Mouse (Mus musculus): ENCODE results near the gene 0610040J01Rik. TPM values are rescaled to one million over a fixed set of nuclear protein-coding genes. Genes with fewer than 3 reads are reported as not detected.
"Not testable (repeated sequence)": the region's sequence is repeated elsewhere in the genome, so short reads cannot be mapped to it uniquely, and the experiment has no call there.

0610040J01Rik gene
- total and polyA plus RNA-seq, 2 experiments from 2014 or later = 0.11 to 0.53 TPM

- Histone ChIP-seq H3K4me3 (ENCODE audit: low read depth, low read length) (no peak overlapping the region), H3K9me3 (replicated peaks; ENCODE audit: control insufficient read depth, low read length) (no peaks in the 10 kb centered on the region), H3K4me1 (ENCODE audit: control insufficient read depth, insufficient read depth) (no peaks in the 10 kb centered on the region), H3K9ac (replicated peaks; ENCODE audit: low read depth, low read length) (no peak overlapping the region), H3K27me3 (ENCODE audit: control insufficient read depth, insufficient read depth, low read length) (no peaks in the 10 kb centered on the region), H3K36me3 (replicated peaks; ENCODE audit: control insufficient read depth, insufficient read depth, low read length) (no peaks in the 10 kb centered on the region), H3K4me2 (ENCODE audit: low read depth, low read length) (no peak overlapping the region), H3K27ac (ENCODE audit: low read depth) (no peak overlapping the region)
- DNase-seq (ENCODE audit: low spot score) = no peak
- TF ChIP-seq EP300 (IDR thresholded peaks at IDR 0.05; ENCODE audit: low read depth) (no peak), CTCF (IDR thresholded peaks at IDR 0.05; ENCODE audit: low read depth) (no peak)
- no peak for ATAC-seq (ENCODE audit: insufficient read depth, low read depth)
- 67% methylated on average over 4 of the region's 4 CpGs for WGBS
These were observed 79.1 kb downstream of the 0610040J01Rik start for GRCm38 (mm10) chr5:63891241-63891640.

- H3K4me2 ChIP-seq (ENCODE audit: low read depth, low read length) = no peak overlapping the region
- DNase-seq (ENCODE audit: low spot score) (no peak), ATAC-seq (ENCODE audit: insufficient read depth, low read depth) (no peak)
- H3K27me3 ChIP-seq (ENCODE audit: control insufficient read depth, insufficient read depth, low read length) = no peaks in the 10 kb centered on the region
- WGBS = 86% methylated on average over 6 of the region's 6 CpGs
- TF ChIP-seq CTCF (IDR thresholded peaks at IDR 0.05; ENCODE audit: low read depth) = no peak
- no peak for TF ChIP-seq EP300 (IDR thresholded peaks at IDR 0.05; ENCODE audit: low read depth)
- no peaks in the 10 kb centered on the region for H3K4me1 ChIP-seq (ENCODE audit: control insufficient read depth, insufficient read depth)
- H3K36me3 ChIP-seq (replicated peaks; ENCODE audit: control insufficient read depth, insufficient read depth, low read length) = no peaks in the 10 kb centered on the region
- H3K27ac ChIP-seq (ENCODE audit: low read depth) = no peak overlapping the region
- H3K9me3 ChIP-seq (replicated peaks; ENCODE audit: control insufficient read depth, low read length) = no peaks in the 10 kb centered on the region
- no peak overlapping the region for H3K9ac ChIP-seq (replicated peaks; ENCODE audit: low read depth, low read length)
- no peak overlapping the region for H3K4me3 ChIP-seq (ENCODE audit: low read depth, low read length)
These were observed 79.7 kb downstream of the 0610040J01Rik start for GRCm38 (mm10) chr5:63891912-63892311.

- not testable (repeated sequence) for H3K9me3 ChIP-seq (replicated peaks; ENCODE audit: control insufficient read depth, low read length); H3K4me1 ChIP-seq (ENCODE audit: control insufficient read depth, insufficient read depth); ATAC-seq (ENCODE audit: insufficient read depth, low read depth); H3K36me3 ChIP-seq (replicated peaks; ENCODE audit: control insufficient read depth, insufficient read depth, low read length); H3K27me3 ChIP-seq (ENCODE audit: control insufficient read depth, insufficient read depth, low read length); DNase-seq (ENCODE audit: low spot score); H3K9ac ChIP-seq (replicated peaks; ENCODE audit: low read depth, low read length); H3K27ac ChIP-seq (ENCODE audit: low read depth); H3K4me2 ChIP-seq (ENCODE audit: low read depth, low read length); H3K4me3 ChIP-seq (ENCODE audit: low read depth, low read length)
- WGBS = 77% methylated on average over 5 of the region's 5 CpGs
These were observed 85.0 kb downstream of the 0610040J01Rik start for GRCm38 (mm10) chr5:63897001-63897819.

DNA sequence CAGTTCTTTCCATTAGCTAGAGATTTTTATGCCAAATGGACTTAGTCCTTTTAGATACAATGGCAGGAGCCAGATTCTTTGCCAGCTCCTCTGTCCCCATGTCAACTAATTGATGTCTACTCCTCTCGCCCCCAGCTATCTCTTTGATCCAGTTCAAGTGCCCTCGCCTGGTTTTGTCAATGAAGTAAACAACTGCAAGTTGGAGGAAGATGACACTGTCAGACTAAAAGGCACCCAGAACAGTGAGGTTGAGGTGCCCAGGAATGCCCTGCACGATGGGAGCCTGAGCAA, 85.6 kb downstream of the 0610040J01Rik start:
- Histone ChIP-seq H3K36me3 (replicated peaks; ENCODE audit: control insufficient read depth, insufficient read depth, low read length) (no peaks in the 10 kb centered on the region), H3K4me1 (ENCODE audit: control insufficient read depth, insufficient read depth) (no peaks in the 10 kb centered on the region), H3K27me3 (ENCODE audit: control insufficient read depth, insufficient read depth, low read length) (0 out of 2 replicates have a peak, but pooled peaks cover 2% of the 10 kb centered on the region), H3K27ac (ENCODE audit: low read depth) (no peak overlapping the region), H3K4me3 (ENCODE audit: low read depth, low read length) (no peak overlapping the region), H3K4me2 (ENCODE audit: low read depth, low read length) (no peak overlapping the region), H3K9ac (replicated peaks; ENCODE audit: low read depth, low read length) (no peak overlapping the region), H3K9me3 (replicated peaks; ENCODE audit: control insufficient read depth, low read length) (no peaks in the 10 kb centered on the region)
- WGBS = 80% methylated on average over 3 of the region's 3 CpGs
- no peak for DNase-seq (ENCODE audit: low spot score)
- TF ChIP-seq EP300 (IDR thresholded peaks at IDR 0.05; ENCODE audit: low read depth) = no peak
- TF ChIP-seq CTCF (IDR thresholded peaks at IDR 0.05; ENCODE audit: low read depth) = no peak
- no peak for ATAC-seq (ENCODE audit: insufficient read depth, low read depth)

DNA sequence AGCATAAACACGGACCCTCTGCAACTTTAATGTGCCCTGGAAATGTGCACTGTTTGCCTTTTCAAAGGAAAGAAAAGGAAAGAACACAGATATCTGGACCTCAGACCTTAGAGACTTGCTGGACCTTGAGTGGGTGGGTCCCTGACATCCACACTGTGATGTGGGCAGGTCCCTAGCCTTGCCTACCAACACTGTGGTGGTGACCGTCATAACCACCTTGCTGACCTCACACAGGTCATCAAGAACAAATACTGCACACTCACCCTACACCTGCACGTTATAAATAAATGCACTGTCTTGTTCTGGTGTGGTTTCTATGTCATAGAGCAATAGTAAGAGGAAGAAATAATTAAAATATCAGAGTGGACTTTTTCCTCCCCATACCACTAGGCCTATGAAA, 91.2 kb downstream of the 0610040J01Rik start:
- peaks cover 16% of the 10 kb centered on the region; the same call in 1 of the 2 replicates for H3K27me3 ChIP-seq (ENCODE audit: control insufficient read depth, insufficient read depth, low read length)
- TF ChIP-seq EP300 (IDR thresholded peaks at IDR 0.05; ENCODE audit: low read depth) (no peak), CTCF (IDR thresholded peaks at IDR 0.05; ENCODE audit: low read depth) (no peak)
- no peaks in the 10 kb centered on the region for H3K4me1 ChIP-seq (ENCODE audit: control insufficient read depth, insufficient read depth)
- DNase-seq (ENCODE audit: low spot score) (no peak), ATAC-seq (ENCODE audit: insufficient read depth, low read depth) (no peak)
- H3K4me2 ChIP-seq (ENCODE audit: low read depth, low read length) = no peak overlapping the region
- H3K27ac ChIP-seq (ENCODE audit: low read depth) = no peak overlapping the region
- no peaks in the 10 kb centered on the region for H3K36me3 ChIP-seq (replicated peaks; ENCODE audit: control insufficient read depth, insufficient read depth, low read length)
- H3K4me3 ChIP-seq (ENCODE audit: low read depth, low read length) = no peak overlapping the region
- H3K9me3 ChIP-seq (replicated peaks; ENCODE audit: control insufficient read depth, low read length) = no peaks in the 10 kb centered on the region
- 66% methylated on average over 3 of the region's 3 CpGs for WGBS
- no peak overlapping the region for H3K9ac ChIP-seq (replicated peaks; ENCODE audit: low read depth, low read length)

Measured in heart, postnatal 0 days (tissue).